Mouse (Mus musculus): Measurements from ENCODE around the gene Ogfod1.

DNA sequence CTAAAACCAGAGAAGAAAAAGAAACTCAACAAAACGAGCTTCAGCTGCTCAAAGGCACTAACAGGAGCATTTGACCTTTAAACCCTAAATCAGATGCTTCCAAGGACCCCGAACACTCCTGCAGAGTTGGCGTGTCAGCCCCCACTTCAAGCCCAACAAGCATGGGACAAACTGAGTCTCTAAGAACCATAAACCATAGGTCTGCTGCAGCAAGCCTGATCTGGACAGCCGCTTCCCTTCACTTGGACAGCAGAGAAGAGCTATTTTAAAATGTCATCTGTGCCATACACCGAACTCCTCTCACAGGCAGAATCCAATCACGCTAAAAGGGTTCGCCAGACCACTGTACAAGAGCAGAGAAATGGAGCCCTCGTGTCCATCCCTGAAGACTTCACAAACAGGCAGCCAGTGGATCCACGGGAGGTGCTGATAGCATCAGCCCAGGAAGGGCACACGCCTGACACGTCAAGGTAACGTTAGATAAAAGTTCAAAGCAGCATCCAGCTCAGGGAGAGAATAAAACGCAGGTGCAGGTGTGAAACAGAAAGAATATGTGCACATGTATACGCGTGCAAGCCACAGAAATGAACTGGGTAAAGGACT lies 27.7 kb upstream of the Ogfod1 start:
- no peak for TF ChIP-seq ZC3H11A (IDR thresholded peaks at IDR 0.05; ENCODE audit: low read depth, low read length)
- TF ChIP-seq POLR2A (IDR thresholded peaks at IDR 0.05; ENCODE audit: low read depth, low read length), result no peak
- TF ChIP-seq CTCF (conservative IDR thresholded peaks at IDR 0.05 in 1 of 2, IDR thresholded peaks at IDR 0.05 in 1 of 2; ENCODE audit: low read depth in 2 of 2, low read length in 2 of 2), result no peak
- no peak for TF ChIP-seq RCOR1 (conservative IDR thresholded peaks at IDR 0.05; ENCODE audit: low read depth, low read length)
- no peak for TF ChIP-seq POLR2AphosphoS2 (IDR thresholded peaks at IDR 0.05; ENCODE audit: low read depth, low read length)
- no peak for TF ChIP-seq MAFK (IDR thresholded peaks at IDR 0.05; ENCODE audit: insufficient replicate concordance, low read length)
- no peak for TF ChIP-seq ELF1 (IDR thresholded peaks at IDR 0.05; ENCODE audit: low read depth, low read length)
- no peak for TF ChIP-seq NELFE (IDR thresholded peaks at IDR 0.05; ENCODE audit: low read depth, low read length)
